Comparison of ENCODE assay signal across 12 mouse cellular contexts in the genomic region with DNA sequence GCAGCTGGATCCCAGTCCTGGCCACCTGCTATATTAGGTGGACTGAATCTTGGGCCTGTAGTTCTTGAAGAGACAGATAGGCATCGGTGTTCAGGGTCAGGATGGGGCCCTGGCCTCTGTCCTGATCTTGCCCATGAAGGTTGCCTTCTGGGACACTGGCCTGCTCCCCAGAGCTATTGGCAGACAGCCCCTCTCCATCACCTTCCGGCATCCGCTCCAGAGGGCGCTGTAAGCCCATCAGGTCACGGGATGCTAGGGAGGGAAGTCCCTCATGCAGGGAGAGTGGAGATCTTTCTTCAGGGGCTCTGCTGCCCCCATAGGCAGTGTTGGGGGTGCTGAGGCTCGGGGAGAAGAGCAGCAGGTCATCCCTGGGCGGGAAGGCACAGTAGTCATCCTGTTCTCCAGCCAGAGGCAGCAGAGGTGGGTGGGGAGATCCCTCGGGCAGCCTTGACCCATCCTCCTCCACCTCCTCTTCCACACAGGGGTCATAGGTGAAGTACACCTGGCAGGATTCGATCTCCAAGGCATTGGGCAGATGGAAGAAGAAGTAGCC. TPM values are rescaled to one million over a fixed set of nuclear protein-coding genes. Genes with fewer than 3 reads are reported as not detected.
DNase-seq lines count a peak whose midpoint lies in the region; ATAC-seq lines count a peak whose summit lies in the region.
"Had no signal": no experiment of that assay in that cellular context is flagged by ENCODE, and none has a peak within 500 bp of the region (broad histone marks: within the 10 kb centered on the region; RNA-seq: fewer than 3 reads in every experiment).

No protein-coding gene starts in this region.

- H3K27ac ChIP-seq in heart, embryonic 12.5 days (ENCODE audit: poor library complexity, severe bottlenecking), result no peak overlapping the region
- H3K27ac ChIP-seq: embryonic facial prominence, embryonic 13.5 days had no signal

- WGBS in heart, embryonic 12.5 days, result 51% methylated on average over 9 of the region's 9 CpGs

- no peak for ATAC-seq in CD4-positive, CD25-positive, alpha-beta regulatory T cell, adult 4 months
- ATAC-seq in heart, embryonic 12.5 days (ENCODE audit: insufficient number of reproducible peaks, low FRiP score), result no peak
- ATAC-seq in megakaryocyte progenitor cell, adult 5-6 weeks (replicated peaks; ENCODE audit: poor library complexity), result peak; percentile 17; the same call in 1 of the 2 replicates
- ATAC-seq: midbrain, embryonic 16.5 days had no signal

- peak; percentile 47 for DNase-seq in CD4-positive, CD25-positive, alpha-beta regulatory T cell, adult 2 months (ENCODE audit: low read depth, low spot score)
- DNase-seq in heart, postnatal 14 days, result peak; percentile 26 to 55
- peak; percentile 52 for DNase-seq in ovary, postnatal 36 days (ENCODE audit: low spot score)
- no peak for DNase-seq in ovary, adult 18-20 months (ENCODE audit: low spot score)
- no peak for DNase-seq in urinary bladder, adult 2 months (ENCODE audit: low spot score)

- 0 out of 2 replicates have a peak, but pooled peaks cover 7% of the 10 kb centered on the region for H3K4me1 ChIP-seq in heart, embryonic 12.5 days (replicated peaks)
- H3K4me1 ChIP-seq: embryonic facial prominence, embryonic 13.5 days had no signal

- no peaks in the 10 kb centered on the region for H3K36me3 ChIP-seq in heart, embryonic 12.5 days
- H3K36me3 ChIP-seq: embryonic facial prominence, embryonic 13.5 days had no signal

- intact Hi-C loops in heart, postnatal 14 days (cut with DNase I), result no loop called here

- no peak overlapping the region for H3K4me2 ChIP-seq in heart, embryonic 12.5 days
- H3K4me2 ChIP-seq: embryonic facial prominence, embryonic 13.5 days had no signal

- no peak overlapping the region for H3K9ac ChIP-seq in heart, embryonic 12.5 days
- H3K9ac ChIP-seq: embryonic facial prominence, embryonic 13.5 days had no signal

- H3K27me3 ChIP-seq in heart, embryonic 12.5 days (replicated peaks), result peaks cover 15% of the 10 kb centered on the region

- H3K9me3 ChIP-seq in heart, embryonic 12.5 days (replicated peaks), result no peaks in the 10 kb centered on the region
- H3K9me3 ChIP-seq: embryonic facial prominence, embryonic 13.5 days had no signal

- H3K4me3 ChIP-seq in heart, embryonic 12.5 days, result no peak overlapping the region
- H3K4me3 ChIP-seq: embryonic facial prominence, embryonic 13.5 days had no signal

RNA-seq across cellular contexts. Expression of gene Tmprss6, which starts 13.1 kb away (rescaled TPM):
- polyA plus RNA-seq in CD4-positive, CD25-positive, alpha-beta regulatory T cell, adult 4 months (2017; shearing (Covaris generic)), result not detected
- total RNA-seq in heart, postnatal 14 days (2021), result not detected
- 0.19 and 0.30 TPM in 2 replicates for polyA plus RNA-seq in heart, embryonic 12.5 days (2016; fragmentation: Nextera tagmentation; extraction: Ambion mirVana)
- not detected in 2 replicates for total RNA-seq in megakaryocyte progenitor cell, adult 5-6 weeks (2015)
- total RNA-seq in megakaryocyte progenitor cell, adult 5-6 weeks (2017), result not detected in 2 replicates
- polyA plus RNA-seq in urinary bladder, adult 2 months (2012; rRNA removed), result 0.56 and 0.91 TPM in 2 replicates
- total RNA-seq: left cerebral cortex, postnatal 10 days had no signal

RNA-seq across cellular contexts. Expression of gene Il2rb, which starts 13.5 kb away (rescaled TPM):
- 100 to 1,000 TPM; 529 to 771 TPM for polyA plus RNA-seq in CD4-positive, CD25-positive, alpha-beta regulatory T cell, adult 4 months (2017; shearing (Covaris generic))
- total RNA-seq in heart, postnatal 14 days (2021), result under 1 TPM; 0.07 to 0.20 TPM
- 0.09 TPM in 1 of 2 replicates, not detected in the other for polyA plus RNA-seq in heart, embryonic 12.5 days (2016; fragmentation: Nextera tagmentation; extraction: Ambion mirVana)
- total RNA-seq in megakaryocyte progenitor cell, adult 5-6 weeks (2015), result 0.54 TPM in 2 replicates
- 0.04 and 0.10 TPM in 2 replicates for total RNA-seq in megakaryocyte progenitor cell, adult 5-6 weeks (2017)
- polyA plus RNA-seq in urinary bladder, adult 2 months (2012; rRNA removed), result 3.6 and 3.8 TPM in 2 replicates
- polyA plus RNA-seq: hindbrain, embryonic 11.5 days had no signal

RNA-seq across cellular contexts. Expression of gene C1qtnf6, which starts 49.7 kb away (rescaled TPM):
- 10 to 100 TPM; 10.2 to 14.3 TPM for polyA plus RNA-seq in CD4-positive, CD25-positive, alpha-beta regulatory T cell, adult 4 months (2017; shearing (Covaris generic))
- 10 to 100 TPM; 83.9 to 98.0 TPM for total RNA-seq in heart, postnatal 14 days (2021)
- polyA plus RNA-seq in heart, embryonic 12.5 days (2016; fragmentation: Nextera tagmentation; extraction: Ambion mirVana), result 30.4 and 32.4 TPM in 2 replicates
- total RNA-seq in megakaryocyte progenitor cell, adult 5-6 weeks (2015), result 4.8 and 5.3 TPM in 2 replicates
- 0.30 and 0.46 TPM in 2 replicates for total RNA-seq in megakaryocyte progenitor cell, adult 5-6 weeks (2017)
- polyA plus RNA-seq in urinary bladder, adult 2 months (2012; rRNA removed), result 29.8 and 36.9 TPM in 2 replicates

RNA-seq across cellular contexts. Expression of gene Kctd17, which starts 53.2 kb away (rescaled TPM):
- polyA plus RNA-seq in CD4-positive, CD25-positive, alpha-beta regulatory T cell, adult 4 months (2017; shearing (Covaris generic)), result 1 to 10 TPM; 5.1 to 5.5 TPM
- total RNA-seq in heart, postnatal 14 days (2021), result 10 to 100 TPM; 53.9 to 54.3 TPM
- 19.9 and 21.6 TPM in 2 replicates for polyA plus RNA-seq in heart, embryonic 12.5 days (2016; fragmentation: Nextera tagmentation; extraction: Ambion mirVana)
- total RNA-seq in megakaryocyte progenitor cell, adult 5-6 weeks (2015), result 7.6 and 8.0 TPM in 2 replicates
- total RNA-seq in megakaryocyte progenitor cell, adult 5-6 weeks (2017), result 8.3 and 10.3 TPM in 2 replicates
- polyA plus RNA-seq in urinary bladder, adult 2 months (2012; rRNA removed), result 121 and 128 TPM in 2 replicates

Comparison
In these comparisons a context has a peak if more than half of its experiments do, and no peak if none do; other contexts are left out.
1. DNase-seq: peak in CD4-positive, CD25-positive, alpha-beta regulatory T cell, adult 2 months (single experiment), heart, postnatal 14 days (2 of 2) and ovary, postnatal 36 days (single experiment); none in ovary, adult 18-20 months (single experiment) and urinary bladder, adult 2 months (single experiment).
2. RNA of gene Il2rb, which starts 13.5 kb away (polyA plus RNA-seq): 529 to 771 TPM in CD4-positive, CD25-positive, alpha-beta regulatory T cell, adult 4 months; 3.6 to 3.8 TPM in urinary bladder, adult 2 months and 0.09 TPM in heart, embryonic 12.5 days; every median in the first group is over 100 times any median in the second.